Mouse (Mus musculus): ENCODE data around the gene Wee2. TPM values are rescaled to one million over a fixed set of nuclear protein-coding genes. Genes with fewer than 3 reads are reported as not detected.

Wee2 gene
- total and polyA plus RNA-seq, 3 experiments = not detected

GRCm38 (mm10) chr6:40465710-40466109 is 26.8 kb downstream of the Wee2 start:
- H3K9me3 ChIP-seq (replicated peaks; ENCODE audit: insufficient read depth, low read length) = no peaks in the 10 kb centered on the region
- H3K27ac ChIP-seq (ENCODE audit: control insufficient read depth, low read depth, low read length) = no peak overlapping the region
- H3K79me2 ChIP-seq (ENCODE audit: control insufficient read depth, insufficient read depth, low read length, poor library complexity) = no peaks in the 10 kb centered on the region
- peaks cover 0 to 2% of the 10 kb centered on the region in 2 experiments; a peak in 1 of 4 replicates for H3K36me3 ChIP-seq (ENCODE audit: control insufficient read depth in 1 of 2, insufficient read depth in 2 of 2, low read length in 2 of 2)
- peak; percentile 28 for DNase-seq (ENCODE audit: low read depth, low spot score)
- peak; percentile 20 for TF ChIP-seq SMC3 (IDR thresholded peaks at IDR 0.05; ENCODE audit: low read depth, low read length)
- TF ChIP-seq USF2 (IDR thresholded peaks at IDR 0.05; ENCODE audit: borderline replicate concordance in 1 of 2, insufficient read depth in 1 of 2, low read depth in 1 of 2, low read length in 2 of 2) = no peak
- peak; percentile 15 to 41 (median 22); a peak in 4 of 6 replicates for TF ChIP-seq CTCF (IDR thresholded peaks at IDR 0.05 in 2 of 3, conservative IDR thresholded peaks at IDR 0.05 in 1 of 3; ENCODE audit: control insufficient read depth in 1 of 3, insufficient read depth in 1 of 3, low read depth in 2 of 3, low read length in 3 of 3, poor library complexity in 1 of 3, severe bottlenecking in 1 of 3)
- no peak for TF ChIP-seq CHD1 (IDR thresholded peaks at IDR 0.05; ENCODE audit: low read depth, low read length)
- peak; percentile 33; the same call in 1 of the 2 replicates for TF ChIP-seq GATA1 (IDR thresholded peaks at IDR 0.05; ENCODE audit: low read depth, low read length)
- TF ChIP-seq RAD21 (IDR thresholded peaks at IDR 0.05; ENCODE audit: low read depth, low read length) = peak; percentile 9
- peaks cover 0 to 3% of the 10 kb centered on the region in 2 experiments; a peak in 2 of 4 replicates for H3K4me1 ChIP-seq (ENCODE audit: control insufficient read depth in 1 of 2, insufficient read depth in 2 of 2, low read length in 2 of 2)
- H3K9ac ChIP-seq (ENCODE audit: control insufficient read depth, low read depth, low read length, poor library complexity, severe bottlenecking) = no peak overlapping the region
- no peak overlapping the region for H3K4me3 ChIP-seq (ENCODE audit: control insufficient read depth in 1 of 2, insufficient read depth in 1 of 2, low read depth in 2 of 2, low read length in 2 of 2)
- peaks cover 0 to 3% of the 10 kb centered on the region in 2 experiments; a peak in 2 of 4 replicates for H3K27me3 ChIP-seq (ENCODE audit: control insufficient read depth in 1 of 2, insufficient read depth in 2 of 2, low read length in 2 of 2)

GRCm38 (mm10) chr6:40470916-40471719 is 32.2 kb downstream of the Wee2 start, which contains the start of gene Ssbp1:
TSS of gene Ssbp1 (plus strand) at chr6:40471352.
- Histone ChIP-seq H3K27ac (ENCODE audit: control insufficient read depth, low read depth, low read length) (peak within 1 kb of the TSS; percentile 69), H3K36me3 (ENCODE audit: control insufficient read depth in 1 of 2, insufficient read depth in 2 of 2, low read length in 2 of 2) (peaks cover 0 to 6% of the 10 kb centered on the region in 2 experiments; a peak in 3 of 4 replicates), H3K9me3 (replicated peaks; ENCODE audit: insufficient read depth, low read length) (no peaks in the 10 kb centered on the region), H3K4me1 (ENCODE audit: control insufficient read depth in 1 of 2, insufficient read depth in 2 of 2, low read length in 2 of 2) (peaks cover 0 to 10% of the 10 kb centered on the region in 2 experiments; a peak in 2 of 4 replicates), H3K79me2 (ENCODE audit: control insufficient read depth, insufficient read depth, low read length, poor library complexity) (peaks cover 11% of the 10 kb centered on the region), H3K9ac (ENCODE audit: control insufficient read depth, low read depth, low read length, poor library complexity, severe bottlenecking) (peak within 1 kb of the TSS; percentile 86), H3K4me3 (ENCODE audit: control insufficient read depth in 1 of 2, insufficient read depth in 1 of 2, low read depth in 2 of 2, low read length in 2 of 2) (peak within 1 kb of the TSS; percentile 61 to 81), H3K27me3 (ENCODE audit: control insufficient read depth in 1 of 2, insufficient read depth in 2 of 2, low read length in 2 of 2) (no peaks in the 10 kb centered on the region; a peak in 1 of 4 replicates)
- DNase-seq (ENCODE audit: low read depth, low spot score) = peak; percentile 97
- TF ChIP-seq TBP (IDR thresholded peaks at IDR 0.05; ENCODE audit: low read depth, low read length) (peak; percentile 87), EP300 (IDR thresholded peaks at IDR 0.05; ENCODE audit: low read depth in 1 of 2, low read length in 2 of 2) (no peak), KAT2A (conservative IDR thresholded peaks at IDR 0.05; ENCODE audit: low read depth, low read length) (peak; percentile 74), MYB (IDR thresholded peaks at IDR 0.05; ENCODE audit: low read depth, low read length) (no peak), NRF1 (IDR thresholded peaks at IDR 0.05; ENCODE audit: insufficient read depth, low read depth, low read length, poor library complexity, severe bottlenecking) (no peak), JUND (IDR thresholded peaks at IDR 0.05; ENCODE audit: low read depth, low read length) (no peak), SIN3A (IDR thresholded peaks at IDR 0.05; ENCODE audit: low read length) (peak; percentile 93), SMC3 (IDR thresholded peaks at IDR 0.05; ENCODE audit: low read depth, low read length) (no peak), BHLHE40 (IDR thresholded peaks at IDR 0.05; ENCODE audit: borderline replicate concordance, low read depth, low read length) (no peak), ZKSCAN1 (IDR thresholded peaks at IDR 0.05; ENCODE audit: low read depth, low read length) (peak; percentile 74), RAD21 (IDR thresholded peaks at IDR 0.05; ENCODE audit: low read depth, low read length) (no peak), CTCF (IDR thresholded peaks at IDR 0.05 in 2 of 3, conservative IDR thresholded peaks at IDR 0.05 in 1 of 3; ENCODE audit: control insufficient read depth in 1 of 3, insufficient read depth in 1 of 3, low read depth in 2 of 3, low read length in 3 of 3, poor library complexity in 1 of 3, severe bottlenecking in 1 of 3) (no peak), USF2 (IDR thresholded peaks at IDR 0.05; ENCODE audit: borderline replicate concordance in 1 of 2, insufficient read depth in 1 of 2, low read depth in 1 of 2, low read length in 2 of 2) (no peak), MAFK (IDR thresholded peaks at IDR 0.05; ENCODE audit: borderline replicate concordance, low read depth, low read length) (no peak), E2F4 (IDR thresholded peaks at IDR 0.05; ENCODE audit: borderline replicate concordance, low read depth, low read length) (no peak), ELF1 (IDR thresholded peaks at IDR 0.05; ENCODE audit: low read depth, low read length) (peak; percentile 92), ZNF384 (IDR thresholded peaks at IDR 0.05; ENCODE audit: low read depth, low read length) (no peak), CHD1 (IDR thresholded peaks at IDR 0.05; ENCODE audit: low read depth, low read length) (no peak), POLR2AphosphoS5 (IDR thresholded peaks at IDR 0.05; ENCODE audit: borderline replicate concordance, low read depth, low read length) (no peak), RCOR1 (IDR thresholded peaks at IDR 0.05; ENCODE audit: low read depth, low read length) (0 out of 2 replicates have a peak, but pooled peaks have one; percentile 5), TAL1 (IDR thresholded peaks at IDR 0.05; ENCODE audit: low read length) (no peak), MXI1 (IDR thresholded peaks at IDR 0.05; ENCODE audit: low read depth, low read length) (peak; percentile 74), GATA1 (IDR thresholded peaks at IDR 0.05; ENCODE audit: low read depth, low read length) (peak; percentile 15; the same call in 1 of the 2 replicates), CHD2 (IDR thresholded peaks at IDR 0.05; ENCODE audit: low read length) (peak; percentile 100), TCF12 (IDR thresholded peaks at IDR 0.05; ENCODE audit: low read depth, low read length) (peak; percentile 71), NELFE (IDR thresholded peaks at IDR 0.05; ENCODE audit: low read depth, low read length) (peak; percentile 94), UBTF (IDR thresholded peaks at IDR 0.05; ENCODE audit: borderline replicate concordance, insufficient read depth, low read depth, low read length) (no peak)
